Mouse (Mus musculus): ENCODE data around the gene Flrt1. TPM values are rescaled to one million over a fixed set of nuclear protein-coding genes. Genes with fewer than 3 reads are reported as not detected.

Gene Flrt1
- polyA plus RNA-seq, 1 experiment from 2014 or later, result 1.9 TPM

DNA sequence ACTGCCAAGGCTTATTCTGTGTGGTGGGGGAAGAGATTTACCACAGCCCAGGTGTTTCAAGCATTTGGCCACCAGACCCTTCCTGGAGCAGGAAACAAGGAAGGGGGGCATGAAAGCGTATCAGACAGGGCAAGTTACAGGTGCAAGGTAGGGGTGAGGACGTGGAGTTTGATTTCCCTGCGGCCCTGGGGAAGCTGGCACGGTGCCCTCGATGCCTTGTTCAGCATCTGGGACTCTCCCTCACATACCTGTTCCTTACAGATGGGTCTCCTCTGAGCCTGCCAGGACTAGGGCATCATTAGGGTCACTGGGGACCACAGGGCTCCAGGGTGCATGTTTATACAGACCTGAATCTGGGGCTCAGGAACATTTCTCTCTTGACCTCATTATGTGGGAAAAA is 12.8 kb downstream of the Flrt1 start:
- no peak for ATAC-seq
- no peak overlapping the region for H3K9ac ChIP-seq (ENCODE audit: low read depth, low read length)
- H3K4me2 ChIP-seq (ENCODE audit: low read depth, low read length), result no peak overlapping the region
- no peaks in the 10 kb centered on the region for H3K9me3 ChIP-seq (ENCODE audit: control insufficient read depth, low read length)
- H3K4me1 ChIP-seq (ENCODE audit: control insufficient read depth, insufficient read depth, low read length), result peaks cover 9% of the 10 kb centered on the region; the same call in 1 of the 2 replicates
- WGBS, result 79% methylated on average over 5 of the region's 5 CpGs
- H3K27me3 ChIP-seq (replicated peaks; ENCODE audit: control insufficient read depth, insufficient read depth, low read length), result peaks cover 30% of the 10 kb centered on the region
- no peaks in the 10 kb centered on the region for H3K36me3 ChIP-seq (ENCODE audit: control insufficient read depth, insufficient read depth, low read length)
- no peak overlapping the region for H3K27ac ChIP-seq (ENCODE audit: low read length)
- no peak overlapping the region for H3K4me3 ChIP-seq (ENCODE audit: low read length)

DNA sequence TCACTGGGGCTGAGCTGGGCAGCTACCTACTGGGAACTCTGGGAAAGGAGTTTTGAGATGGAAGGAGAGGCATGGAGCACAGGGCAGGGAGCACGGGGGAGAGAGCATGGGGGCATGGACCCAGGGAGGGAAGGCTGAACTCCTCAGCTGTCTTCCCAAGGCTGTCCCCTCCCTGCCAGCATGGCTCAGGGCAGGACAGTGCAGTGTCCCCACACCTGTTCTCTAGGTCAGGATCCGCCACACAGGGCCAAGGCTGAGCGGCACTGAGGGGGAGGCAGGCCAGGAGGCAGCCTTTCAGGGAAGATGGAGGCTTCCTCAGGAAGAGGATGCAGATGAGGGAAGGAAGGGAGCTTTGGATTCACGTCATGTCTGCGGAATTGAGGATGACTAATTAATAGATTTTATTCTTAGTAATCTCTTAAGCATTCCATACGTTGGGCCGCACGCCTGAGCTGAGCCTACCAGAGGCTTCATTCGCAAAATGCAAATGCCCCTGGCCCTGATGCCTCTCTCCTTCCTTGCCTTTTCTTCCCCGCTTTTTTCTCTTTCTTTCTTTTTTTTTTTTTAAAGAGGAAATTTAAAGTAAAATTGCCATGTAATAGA is 14.0 kb downstream of the Flrt1 start:
- Histone ChIP-seq H3K4me1 (ENCODE audit: control insufficient read depth, insufficient read depth, low read length) (peaks cover 5% of the 10 kb centered on the region; the same call in 1 of the 2 replicates), H3K9me3 (ENCODE audit: control insufficient read depth, low read length) (no peaks in the 10 kb centered on the region), H3K27me3 (replicated peaks; ENCODE audit: control insufficient read depth, insufficient read depth, low read length) (peaks cover 26% of the 10 kb centered on the region), H3K4me3 (ENCODE audit: low read length) (no peak overlapping the region), H3K36me3 (ENCODE audit: control insufficient read depth, insufficient read depth, low read length) (no peaks in the 10 kb centered on the region), H3K4me2 (ENCODE audit: low read depth, low read length) (no peak overlapping the region), H3K9ac (ENCODE audit: low read depth, low read length) (no peak overlapping the region), H3K27ac (ENCODE audit: low read length) (no peak overlapping the region)
- no peak for ATAC-seq
- WGBS, result 67% methylated on average over 10 of the region's 10 CpGs

DNA sequence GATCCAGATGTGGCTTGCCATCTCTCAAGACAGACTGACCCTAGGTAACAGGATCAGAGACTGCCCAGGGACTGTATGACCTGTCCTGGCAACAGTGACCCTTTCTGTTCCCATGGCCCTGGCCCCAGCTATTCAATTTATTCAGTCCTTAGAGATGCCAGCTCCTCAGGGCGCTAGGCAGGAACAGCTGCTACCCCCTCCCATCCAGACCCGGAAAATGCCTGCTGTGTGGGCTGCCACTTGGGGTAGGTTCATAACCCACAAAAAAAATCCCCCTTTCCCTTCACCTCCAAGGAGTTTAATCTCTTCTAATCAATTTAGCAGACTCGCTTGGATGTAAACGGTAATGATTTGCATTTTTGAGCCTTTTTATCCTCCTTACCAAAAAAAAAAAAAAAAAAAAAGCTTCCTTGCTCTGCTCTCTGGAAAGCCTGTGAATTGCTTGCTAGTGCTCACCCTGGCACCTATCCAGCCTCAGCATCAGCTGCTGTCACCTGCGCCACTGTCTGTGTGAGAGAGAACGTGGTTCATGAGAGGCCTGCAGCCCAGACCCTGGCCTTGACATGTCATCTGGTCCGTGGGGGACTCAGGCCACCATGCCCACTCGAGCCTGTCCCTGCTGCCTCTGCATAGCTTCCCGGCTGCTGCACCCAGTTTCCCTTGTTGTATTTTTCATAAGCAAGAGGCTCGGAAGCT is 15.0 kb downstream of the Flrt1 start:
- Histone ChIP-seq H3K27me3 (replicated peaks; ENCODE audit: control insufficient read depth, insufficient read depth, low read length) (peaks cover 23% of the 10 kb centered on the region), H3K9ac (ENCODE audit: low read depth, low read length) (0 out of 2 replicates have a peak overlapping the region, but pooled peaks have one; percentile 11), H3K4me1 (ENCODE audit: control insufficient read depth, insufficient read depth, low read length) (0 out of 2 replicates have a peak, but pooled peaks cover 5% of the 10 kb centered on the region), H3K4me3 (ENCODE audit: low read length) (no peak overlapping the region), H3K27ac (ENCODE audit: low read length) (no peak overlapping the region), H3K4me2 (ENCODE audit: low read depth, low read length) (no peak overlapping the region), H3K36me3 (ENCODE audit: control insufficient read depth, insufficient read depth, low read length) (no peaks in the 10 kb centered on the region), H3K9me3 (ENCODE audit: control insufficient read depth, low read length) (no peaks in the 10 kb centered on the region)
- ATAC-seq, result no peak
- 48% methylated on average over 10 of the region's 10 CpGs for WGBS

- no peak for ATAC-seq
- WGBS, result 71% methylated on average over 7 of the region's 7 CpGs
- H3K27me3 ChIP-seq (replicated peaks; ENCODE audit: control insufficient read depth, insufficient read depth, low read length), result peaks cover 18% of the 10 kb centered on the region
These were observed 15.7 kb downstream of the Flrt1 start for GRCm38 (mm10) chr19:7089842-7090251.

DNA sequence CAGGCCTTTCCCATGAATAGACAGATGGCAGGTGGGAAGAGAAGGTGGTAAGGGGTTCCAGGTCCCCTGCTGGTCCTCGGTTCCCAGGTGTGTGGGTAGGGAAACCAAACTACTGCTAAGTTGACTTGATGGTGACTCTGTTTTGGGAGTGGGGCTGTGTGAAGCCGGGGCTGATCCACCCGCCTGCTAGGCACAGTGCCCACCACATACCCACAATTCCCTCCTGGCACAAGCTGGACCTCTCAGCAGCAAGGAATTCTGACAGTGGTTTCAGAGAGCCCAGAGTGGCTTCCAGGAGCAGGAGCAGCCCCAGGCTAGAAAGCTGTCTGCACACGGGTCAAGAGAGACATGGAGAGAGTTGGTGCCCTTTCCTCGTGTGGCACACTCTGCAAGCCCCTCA is 16.5 kb downstream of the Flrt1 start:
- Histone ChIP-seq H3K4me2 (ENCODE audit: low read depth, low read length) (no peak overlapping the region), H3K4me1 (ENCODE audit: control insufficient read depth, insufficient read depth, low read length) (0 out of 2 replicates have a peak, but pooled peaks cover 5% of the 10 kb centered on the region), H3K4me3 (ENCODE audit: low read length) (no peak overlapping the region), H3K9me3 (ENCODE audit: control insufficient read depth, low read length) (no peaks in the 10 kb centered on the region), H3K27me3 (replicated peaks; ENCODE audit: control insufficient read depth, insufficient read depth, low read length) (peaks cover 20% of the 10 kb centered on the region), H3K27ac (ENCODE audit: low read length) (no peak overlapping the region), H3K36me3 (ENCODE audit: control insufficient read depth, insufficient read depth, low read length) (no peaks in the 10 kb centered on the region), H3K9ac (ENCODE audit: low read depth, low read length) (no peak overlapping the region)
- 78% methylated on average over 5 of the region's 5 CpGs for WGBS
- ATAC-seq, result no peak

More at GRCm38 (mm10) chr19:7089842-7090251, 15.7 kb downstream of the Flrt1 start:
- Histone ChIP-seq H3K9ac (ENCODE audit: low read depth, low read length) (no peak overlapping the region), H3K4me1 (ENCODE audit: control insufficient read depth, insufficient read depth, low read length) (0 out of 2 replicates have a peak, but pooled peaks cover 5% of the 10 kb centered on the region), H3K27ac (ENCODE audit: low read length) (no peak overlapping the region), H3K36me3 (ENCODE audit: control insufficient read depth, insufficient read depth, low read length) (no peaks in the 10 kb centered on the region), H3K9me3 (ENCODE audit: control insufficient read depth, low read length) (no peaks in the 10 kb centered on the region), H3K4me2 (ENCODE audit: low read depth, low read length) (no peak overlapping the region), H3K4me3 (ENCODE audit: low read length) (no peak overlapping the region)

GRCm38 (mm10) chr19:7088558-7088957 is 17.0 kb downstream of the Flrt1 start:
- Histone ChIP-seq H3K9ac (ENCODE audit: low read depth, low read length) (no peak overlapping the region), H3K27ac (ENCODE audit: low read length) (no peak overlapping the region), H3K4me3 (ENCODE audit: low read length) (no peak overlapping the region), H3K36me3 (ENCODE audit: control insufficient read depth, insufficient read depth, low read length) (no peaks in the 10 kb centered on the region), H3K27me3 (replicated peaks; ENCODE audit: control insufficient read depth, insufficient read depth, low read length) (peaks cover 23% of the 10 kb centered on the region), H3K9me3 (ENCODE audit: control insufficient read depth, low read length) (no peaks in the 10 kb centered on the region), H3K4me1 (ENCODE audit: control insufficient read depth, insufficient read depth, low read length) (0 out of 2 replicates have a peak, but pooled peaks cover 5% of the 10 kb centered on the region), H3K4me2 (ENCODE audit: low read depth, low read length) (no peak overlapping the region)
- no peak for ATAC-seq
- WGBS, result 34% methylated on average over 9 of the region's 9 CpGs

GRCm38 (mm10) chr19:7084734-7085133 is 20.8 kb downstream of the Flrt1 start:
- Histone ChIP-seq H3K4me2 (ENCODE audit: low read depth, low read length) (no peak overlapping the region), H3K27me3 (replicated peaks; ENCODE audit: control insufficient read depth, insufficient read depth, low read length) (peaks cover 25% of the 10 kb centered on the region), H3K9ac (ENCODE audit: low read depth, low read length) (no peak overlapping the region), H3K9me3 (ENCODE audit: control insufficient read depth, low read length) (no peaks in the 10 kb centered on the region), H3K27ac (ENCODE audit: low read length) (no peak overlapping the region), H3K4me3 (ENCODE audit: low read length) (no peak overlapping the region), H3K36me3 (ENCODE audit: control insufficient read depth, insufficient read depth, low read length) (no peaks in the 10 kb centered on the region), H3K4me1 (ENCODE audit: control insufficient read depth, insufficient read depth, low read length) (no peaks in the 10 kb centered on the region)
- ATAC-seq, result no peak
- 52% methylated on average over 15 of the region's 15 CpGs for WGBS

GRCm38 (mm10) chr19:7083035-7083794 is 22.3 kb downstream of the Flrt1 start:
- no peak for ATAC-seq
- H3K27me3 ChIP-seq (replicated peaks; ENCODE audit: control insufficient read depth, insufficient read depth, low read length), result peaks cover 17% of the 10 kb centered on the region
- H3K27ac ChIP-seq (ENCODE audit: low read length), result no peak overlapping the region
- H3K9ac ChIP-seq (ENCODE audit: low read depth, low read length), result no peak overlapping the region
- no peaks in the 10 kb centered on the region for H3K36me3 ChIP-seq (ENCODE audit: control insufficient read depth, insufficient read depth, low read length)
- no peaks in the 10 kb centered on the region for H3K9me3 ChIP-seq (ENCODE audit: control insufficient read depth, low read length)
- WGBS, result 56% methylated on average over 14 of the region's 14 CpGs
- H3K4me3 ChIP-seq (ENCODE audit: low read length), result no peak overlapping the region
- H3K4me1 ChIP-seq (ENCODE audit: control insufficient read depth, insufficient read depth, low read length), result no peaks in the 10 kb centered on the region
- H3K4me2 ChIP-seq (ENCODE audit: low read depth, low read length), result no peak overlapping the region

- ATAC-seq, result no peak
- Histone ChIP-seq H3K9me3 (ENCODE audit: control insufficient read depth, low read length) (no peaks in the 10 kb centered on the region), H3K9ac (ENCODE audit: low read depth, low read length) (no peak overlapping the region), H3K27ac (ENCODE audit: low read length) (no peak overlapping the region), H3K4me3 (ENCODE audit: low read length) (no peak overlapping the region), H3K4me2 (ENCODE audit: low read depth, low read length) (no peak overlapping the region), H3K27me3 (replicated peaks; ENCODE audit: control insufficient read depth, insufficient read depth, low read length) (peaks cover 14% of the 10 kb centered on the region; the same call in 1 of the 2 replicates), H3K4me1 (ENCODE audit: control insufficient read depth, insufficient read depth, low read length) (no peaks in the 10 kb centered on the region), H3K36me3 (ENCODE audit: control insufficient read depth, insufficient read depth, low read length) (no peaks in the 10 kb centered on the region)
- WGBS, result 50% methylated on average over 7 of the region's 7 CpGs
These were observed 23.8 kb downstream of the Flrt1 start for GRCm38 (mm10) chr19:7081516-7082266.
